Mouse (Mus musculus) megakaryocyte, embryonic 14.5 days (primary cell): ENCODE measurements around the gene Ddx52.

Experiments
- FLI1 ChIP-seq: IDR thresholded peaks from 2 replicates; pipeline ENCODE4 v1.6.1; 2012; ENCODE audit warnings: low read length, inconsistent platforms, mixed read lengths
- GATA1 ChIP-seq: IDR thresholded peaks from 3 replicates; pipeline ENCODE4 v1.6.1; 2012; ENCODE audit warnings: mixed read lengths, low read length, inconsistent platforms, borderline replicate concordance

DNA sequence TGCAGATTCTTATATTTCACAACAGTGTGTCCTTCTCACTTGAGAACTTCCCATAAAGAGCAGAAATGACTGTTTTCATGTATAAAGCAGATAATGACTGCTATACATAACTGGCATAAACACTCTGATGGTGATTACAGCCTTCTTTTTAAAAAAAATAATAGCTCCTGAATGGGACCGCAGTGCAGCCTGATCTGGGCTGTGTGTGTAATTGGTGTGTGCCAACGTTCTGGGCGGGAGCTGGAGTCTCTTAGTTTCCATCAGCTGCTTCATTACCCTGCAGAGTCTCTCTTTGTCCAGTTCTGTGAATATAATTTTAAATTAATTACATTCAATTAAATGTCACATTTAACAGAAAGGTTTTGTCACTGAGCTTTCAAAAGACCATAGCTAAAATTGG is 57.1 kb downstream of the Ddx52 start:
- TF ChIP-seq GATA1 (no peak), FLI1 (no peak)
